Mouse (Mus musculus) C2C12 (cell line): ENCODE data around the gene Krtcap3.

Experiments used
- CEBPB ChIP-seq: IDR thresholded peaks from one replicate; pipeline ENCODE4 v1.6.1; 2011; ENCODE audit warnings: low read depth, mild to moderate bottlenecking, control low read depth, moderate library complexity
- CTCF ChIP-seq: IDR thresholded peaks from one replicate; pipeline ENCODE4 v1.5.1; 2011; ENCODE audit not compliant: control insufficient read depth, insufficient read depth, insufficient read length
- MYOD1 ChIP-seq: IDR thresholded peaks from one replicate; pipeline ENCODE4 v1.6.1; 2011; ENCODE audit warnings: low read depth; ENCODE audit not compliant: control insufficient read depth, insufficient read length
- MYOG ChIP-seq: IDR thresholded peaks from one replicate; pipeline ENCODE4 v1.6.1; 2011; ENCODE audit not compliant: control insufficient read depth, insufficient read length; ENCODE audit errors: extremely low read depth
- USF1 ChIP-seq: IDR thresholded peaks from one replicate; pipeline ENCODE4 v1.6.1; 2011; ENCODE audit warnings: low read depth, mild to moderate bottlenecking, control low read depth, moderate library complexity

- TF ChIP-seq CTCF (no peak), MYOD1 (no peak), CEBPB (no peak), USF1 (no peak), MYOG (no peak)
These were observed 24.9 kb upstream of the Krtcap3 start for GRCm38 (mm10) chr5:31226641-31227040.
